Mouse (Mus musculus): ENCODE results near the gene Mars.

The Mars gene

GRCm38 (mm10) chr10:127286730-127287129, 24.9 kb downstream of the Mars start:
- no peak for DNase-seq (ENCODE audit: low spot score)

GRCm38 (mm10) chr10:127286194-127286593, 25.4 kb downstream of the Mars start:
- DNase-seq (ENCODE audit: low spot score), result no peak

- no peak for DNase-seq (ENCODE audit: low spot score)
These were observed 25.9 kb downstream of the Mars start for GRCm38 (mm10) chr10:127285644-127286043.

GRCm38 (mm10) chr10:127284724-127285500, 26.7 kb downstream of the Mars start:
- no peak for DNase-seq (ENCODE audit: low spot score)

GRCm38 (mm10) chr10:127284105-127284622, 27.4 kb downstream of the Mars start:
- DNase-seq (ENCODE audit: low spot score), result no peak

GRCm38 (mm10) chr10:127282620-127283215, 28.9 kb downstream of the Mars start:
- no peak for DNase-seq (ENCODE audit: low spot score)

GRCm38 (mm10) chr10:127281316-127281715, 30.3 kb downstream of the Mars start:
- DNase-seq (ENCODE audit: low spot score), result no peak

GRCm38 (mm10) chr10:127279730-127280129, 31.9 kb downstream of the Mars start:
- no peak for DNase-seq (ENCODE audit: low spot score)

GRCm38 (mm10) chr10:127274261-127275022, 37.1 kb downstream of the Mars start:
- DNase-seq (ENCODE audit: low spot score), result no peak

- no peak for DNase-seq (ENCODE audit: low spot score)
These were observed 39.2 kb downstream of the Mars start for GRCm38 (mm10) chr10:127272371-127272770.

GRCm38 (mm10) chr10:127269884-127270283, 41.7 kb downstream of the Mars start:
- DNase-seq (ENCODE audit: low spot score), result no peak

- no peak for DNase-seq (ENCODE audit: low spot score)
These were observed 42.5 kb downstream of the Mars start for GRCm38 (mm10) chr10:127269036-127269435.

GRCm38 (mm10) chr10:127268401-127268800, 43.2 kb downstream of the Mars start:
- no peak for DNase-seq (ENCODE audit: low spot score)

- DNase-seq (ENCODE audit: low spot score), result no peak
These were observed 44.3 kb downstream of the Mars start for GRCm38 (mm10) chr10:127267318-127267717.

GRCm38 (mm10) chr10:127266112-127267091, 45.2 kb downstream of the Mars start, which contains the start of gene Dctn2:
TSS of gene Dctn2 (plus strand) at chr10:127266368.
- peak; percentile 68 for DNase-seq (ENCODE audit: low spot score)

GRCm38 (mm10) chr10:127265727-127266111, 45.9 kb downstream of the Mars start:
- no peak for DNase-seq (ENCODE audit: low spot score)

GRCm38 (mm10) chr10:127264971-127265370, 46.6 kb downstream of the Mars start:
- no peak for DNase-seq (ENCODE audit: low spot score)

- DNase-seq (ENCODE audit: low spot score), result no peak
These were observed 47.2 kb downstream of the Mars start for GRCm38 (mm10) chr10:127264336-127264735.

- no peak for DNase-seq (ENCODE audit: low spot score)
These were observed 48.0 kb downstream of the Mars start for GRCm38 (mm10) chr10:127263631-127264030.

- DNase-seq (ENCODE audit: low spot score), result no peak
These were observed 48.8 kb downstream of the Mars start, which contains the start of gene Kif5a for GRCm38 (mm10) chr10:127262548-127263398. TSS of gene Kif5a (minus strand) at chr10:127263348.
